Mouse (Mus musculus) brain, embryonic 14.5 days (tissue): Measurements from ENCODE around the gene Abcb10. TPM values are rescaled to one million over a fixed set of nuclear protein-coding genes. Genes with fewer than 3 reads are reported as not detected.
"Not testable (repeated sequence)": the region's sequence is repeated elsewhere in the genome, so short reads cannot be mapped to it uniquely, and the experiment has no call there.

Experiments
- DNase-seq: peaks from one replicate; pipeline ENCODE4 v3.0.0-alpha.2; 2011; ENCODE audit warnings: low read depth
- CTCF ChIP-seq: fragments of 200-500 bp; IDR thresholded peaks from 2 replicates; pipeline ENCODE4 v1.5.1; 2012; ENCODE audit warnings: inconsistent platforms, mild to moderate bottlenecking, moderate library complexity, borderline replicate concordance; ENCODE audit not compliant: insufficient read depth, insufficient read length; ENCODE audit errors: extremely low read depth
- POLR2A ChIP-seq: fragments of 200-500 bp; IDR thresholded peaks from 2 replicates; pipeline ENCODE4 v1.6.1; 2012; ENCODE audit warnings: mild to moderate bottlenecking, inconsistent platforms, borderline replicate concordance; ENCODE audit not compliant: poor library complexity, insufficient read depth, insufficient read length, severe bottlenecking; ENCODE audit errors: extremely low read depth
- polyA plus RNA-seq: library from polyadenylated mRNA; depleted of rRNA; stranded (reverse); fragments of >200 nt; gene quantifications from 2 replicates; pipeline ENCODE4 v1.2.3, GENCODE M21; 2012

Abcb10 gene
- polyA plus RNA-seq, 1 experiment = 19.5 TPM

GRCm38 (mm10) chr8:123973495-123973894, 9.4 kb downstream of the Abcb10 start:
- DNase-seq = no peak
- no peak for TF ChIP-seq POLR2A
- TF ChIP-seq CTCF = no peak

GRCm38 (mm10) chr8:123966896-123967295, 16.0 kb downstream of the Abcb10 start:
- TF ChIP-seq POLR2A (no peak), CTCF (peak; percentile 27; the same call in 1 of the 2 replicates)
- peak; percentile 44 for DNase-seq

GRCm38 (mm10) chr8:123961371-123961770, 21.6 kb downstream of the Abcb10 start:
- no peak for TF ChIP-seq POLR2A
- TF ChIP-seq CTCF = no peak
- DNase-seq = peak; percentile 43

- DNase-seq = not testable (repeated sequence)
Measured at GRCm38 (mm10) chr8:123960556-123960955, 22.4 kb downstream of the Abcb10 start.

- DNase-seq = no peak
- TF ChIP-seq POLR2A (no peak), CTCF (no peak)
Measured at GRCm38 (mm10) chr8:123960056-123960455, 22.9 kb downstream of the Abcb10 start.

- TF ChIP-seq CTCF = no peak
- TF ChIP-seq POLR2A = no peak
- no peak for DNase-seq
Measured at GRCm38 (mm10) chr8:123959473-123959872, 23.4 kb downstream of the Abcb10 start.

- TF ChIP-seq POLR2A = no peak
- no peak for TF ChIP-seq CTCF
- DNase-seq = peak; percentile 20
Measured at GRCm38 (mm10) chr8:123958130-123958529, 24.8 kb downstream of the Abcb10 start.

- no peak for TF ChIP-seq CTCF
- TF ChIP-seq POLR2A = no peak
- no peak for DNase-seq
Measured at GRCm38 (mm10) chr8:123954246-123954645, 28.7 kb downstream of the Abcb10 start.

- DNase-seq = no peak
- TF ChIP-seq CTCF (no peak), POLR2A (no peak)
Measured at GRCm38 (mm10) chr8:123953686-123954085, 29.2 kb downstream of the Abcb10 start.

- TF ChIP-seq CTCF = peak; percentile 66; the same call in 1 of the 2 replicates
- no peak for TF ChIP-seq POLR2A
- peak; percentile 74 for DNase-seq
Measured at GRCm38 (mm10) chr8:123950077-123950802, 32.7 kb downstream of the Abcb10 start.

- no peak for DNase-seq
- no peak for TF ChIP-seq CTCF
- no peak for TF ChIP-seq POLR2A
Measured at GRCm38 (mm10) chr8:123949686-123949986, 33.3 kb downstream of the Abcb10 start.

- DNase-seq = peak; percentile 99
- TF ChIP-seq POLR2A (peak; percentile 62; the same call in 1 of the 2 replicates), CTCF (no peak)
Measured at GRCm38 (mm10) chr8:123948942-123949685, 33.8 kb downstream of the Abcb10 start, which contains the start of gene Nup133. Nup133 (minus strand) TSS chr8:123949265.
